Mouse (Mus musculus) erythroblast, embryonic 14.5 days (primary cell): ENCODE measurements around the gene Pard3.

Experiments
- GATA1 ChIP-seq: IDR thresholded peaks from 2 replicates; pipeline ENCODE4 v1.6.1; 2012; ENCODE audit warnings: low read length, inconsistent platforms, mixed read lengths
- TAL1 ChIP-seq: IDR thresholded peaks from 3 replicates; pipeline ENCODE4 v1.6.1; 2012; ENCODE audit warnings: low read length, inconsistent platforms, mixed read lengths

GRCm38 (mm10) chr8:127553582-127553981 lies 489.9 kb downstream of the Pard3 start:
- no peak for TF ChIP-seq GATA1
- no peak for TF ChIP-seq TAL1
